In genomic region chr11:116398348-116398677, GRCm38 (mm10) we compare ENCODE assay signal across 18 mouse cellular contexts. TPM values are rescaled to one million over a fixed set of nuclear protein-coding genes. Genes with fewer than 3 reads are reported as not detected.
DNase-seq lines count a peak whose midpoint lies in the region; ATAC-seq and TF ChIP-seq lines count a peak whose summit lies in the region.
"Had no signal": no experiment of that assay in that cellular context is flagged by ENCODE, and none has a peak within 500 bp of the region (broad histone marks: within the 10 kb centered on the region; RNA-seq: fewer than 3 reads in every experiment).

No protein-coding gene starts in this region.

- no peak overlapping the region for H3K9ac ChIP-seq in heart, embryonic 13.5 days
- H3K9ac ChIP-seq in CH12.LX (ENCODE audit: insufficient read depth, low read depth), result peak overlapping the region; percentile 57
- H3K9ac ChIP-seq: forebrain, embryonic 13.5 days; forebrain, postnatal 0 days; heart, embryonic 15.5 days; hindbrain, embryonic 14.5 days had no signal

- TF ChIP-seq EP300 in CH12.LX (IDR thresholded peaks at IDR 0.05; ENCODE audit: low read length), result no peak

- H3K4me3 ChIP-seq in heart, embryonic 13.5 days, result no peak overlapping the region
- no peak overlapping the region for H3K4me3 ChIP-seq in heart, embryonic 10.5 days
- H3K4me3 ChIP-seq in CH12.LX (replicated peaks in 1 of 3; ENCODE audit: low read depth in 2 of 3, low read length in 2 of 3, poor library complexity in 1 of 3), result peak overlapping the region in 2 of 3 experiments; percentile 18 to 30
- no peak overlapping the region for H3K4me3 ChIP-seq in bone marrow, adult 2 months (replicated peaks; ENCODE audit: control insufficient read depth, low read depth, low read length)
- no peak overlapping the region for H3K4me3 ChIP-seq in olfactory bulb, adult 2 months (ENCODE audit: insufficient read depth, low read depth, low read length)
- H3K4me3 ChIP-seq: forebrain, embryonic 13.5 days; heart, embryonic 15.5 days; hindbrain, embryonic 10.5 days had no signal

- H3K27me3 ChIP-seq in heart, embryonic 13.5 days (replicated peaks), result no peaks in the 10 kb centered on the region
- H3K27me3 ChIP-seq in heart, embryonic 10.5 days (ENCODE audit: insufficient read depth, poor library complexity, severe bottlenecking), result no peaks in the 10 kb centered on the region
- H3K27me3 ChIP-seq in CH12.LX (replicated peaks), result no peaks in the 10 kb centered on the region
- H3K27me3 ChIP-seq: forebrain, embryonic 13.5 days; heart, embryonic 15.5 days had no signal

- H3K4me1 ChIP-seq in heart, embryonic 13.5 days, result peaks cover 15% of the 10 kb centered on the region
- peaks cover 13% of the 10 kb centered on the region for H3K4me1 ChIP-seq in heart, embryonic 10.5 days
- peaks cover 32 to 60% of the 10 kb centered on the region in 2 experiments for H3K4me1 ChIP-seq in CH12.LX (ENCODE audit: control insufficient read depth in 1 of 2, insufficient read depth in 2 of 2)
- H3K4me1 ChIP-seq in bone marrow, adult 2 months (ENCODE audit: control insufficient read depth, insufficient read depth, low read length), result peaks cover 2% of the 10 kb centered on the region; the same call in 1 of the 2 replicates
- peaks cover 27% of the 10 kb centered on the region for H3K4me1 ChIP-seq in olfactory bulb, adult 2 months (ENCODE audit: control insufficient read depth, insufficient read depth, low read length)

- DNase-seq in heart, embryonic 10.5 days (ENCODE audit: low spot score), result no peak
- DNase-seq in CH12.LX (ENCODE audit: extremely low read depth), result peak; percentile 90
- DNase-seq in cerebellum, adult 8-10 months, result no peak
- DNase-seq: adrenal gland, adult 8-10 months; adrenal gland, postnatal 36 days; cerebellum, adult 11 months; cerebellum, adult 9-10 months; cerebellum, postnatal 25 days; forebrain, postnatal 0 days; gastrocnemius, postnatal 14 days had no signal

- 0 out of 2 replicates have a peak overlapping the region, but pooled peaks have one; percentile 2 for H3K27ac ChIP-seq in heart, embryonic 13.5 days (replicated peaks)
- H3K27ac ChIP-seq in heart, embryonic 10.5 days, result no peak overlapping the region
- peak overlapping the region; percentile 100 for H3K27ac ChIP-seq in CH12.LX (ENCODE audit: insufficient read depth, low read depth)
- 0 out of 2 replicates have a peak overlapping the region, but pooled peaks have one; percentile 14 for H3K27ac ChIP-seq in bone marrow, adult 2 months (ENCODE audit: control insufficient read depth, insufficient read depth, low read depth, low read length, poor library complexity)
- H3K27ac ChIP-seq in olfactory bulb, adult 2 months (ENCODE audit: insufficient read depth, low read depth, low read length), result 0 out of 2 replicates have a peak overlapping the region, but pooled peaks have one; percentile 20
- H3K27ac ChIP-seq: forebrain, embryonic 13.5 days; heart, embryonic 15.5 days; hindbrain, embryonic 10.5 days; hindbrain, embryonic 14.5 days had no signal

- TF ChIP-seq CTCF in CH12.LX (conservative IDR thresholded peaks at IDR 0.05 in 1 of 2, IDR thresholded peaks at IDR 0.05 in 1 of 2; ENCODE audit: low read depth in 2 of 2, low read length in 2 of 2), result no peak
- TF ChIP-seq CTCF in bone marrow, adult 2 months (IDR thresholded peaks at IDR 0.05; ENCODE audit: control insufficient read depth, insufficient read depth, low read length), result no peak
- TF ChIP-seq CTCF in olfactory bulb, adult 2 months (IDR thresholded peaks at IDR 0.05; ENCODE audit: insufficient read depth, low read depth, low read length), result no peak

- 80% methylated on average over 11 of the region's 11 CpGs for WGBS in heart, embryonic 13.5 days
- 86% methylated on average over 11 of the region's 11 CpGs for WGBS in heart, embryonic 10.5 days
- WGBS in bone marrow, adult 2 months, result 90% methylated on average over 11 of the region's 11 CpGs
- 71% methylated on average over 11 of the region's 11 CpGs for WGBS in olfactory bulb, adult 2 months

- in situ Hi-C loops in CH12.LX (cut with MboI; ENCODE audit: low pct_ligation_motif_present, low pct_unique_long_range_greater_than_20kb, low sequenced_read_pairs), result no loop called here

- no peaks in the 10 kb centered on the region for H3K9me3 ChIP-seq in heart, embryonic 13.5 days
- no peaks in the 10 kb centered on the region for H3K9me3 ChIP-seq in heart, embryonic 10.5 days
- H3K9me3 ChIP-seq in CH12.LX (replicated peaks; ENCODE audit: low read length), result peaks cover 11% of the 10 kb centered on the region
- H3K9me3 ChIP-seq: forebrain, embryonic 13.5 days; heart, embryonic 15.5 days; hindbrain, embryonic 10.5 days had no signal

- no peak for ATAC-seq in heart, embryonic 13.5 days (ENCODE audit: extremely low read depth, insufficient number of reproducible peaks, low FRiP score, low TSS enrichment)
- no peak for ATAC-seq in granulocyte monocyte progenitor cell, adult 5-6 weeks (replicated peaks; ENCODE audit: poor library complexity, severe bottlenecking)
- ATAC-seq: forebrain, embryonic 13.5 days; forebrain, postnatal 0 days had no signal

- H3K79me2 ChIP-seq in CH12.LX (replicated peaks; ENCODE audit: control insufficient read depth, extremely low read depth, insufficient read depth, poor library complexity, severe bottlenecking), result peaks cover 10% of the 10 kb centered on the region

- dilution Hi-C loops in CH12.LX (cut with MboI; ENCODE audit: extremely low pct_ligation_motif_present, extremely low pct_unique_long_range_greater_than_20kb, low sequenced_read_pairs), result no loop called here

- H3K36me3 ChIP-seq in heart, embryonic 13.5 days, result peaks cover 14% of the 10 kb centered on the region
- peaks cover 12% of the 10 kb centered on the region for H3K36me3 ChIP-seq in heart, embryonic 10.5 days
- H3K36me3 ChIP-seq in CH12.LX (replicated peaks in 1 of 2; ENCODE audit: control insufficient read depth in 1 of 2, insufficient read depth in 1 of 2, low read length in 1 of 2), result peaks cover 28 to 34% of the 10 kb centered on the region in 2 experiments
- H3K36me3 ChIP-seq: heart, embryonic 15.5 days had no signal

- no peak overlapping the region for H3K4me2 ChIP-seq in heart, embryonic 13.5 days
- H3K4me2 ChIP-seq in CH12.LX (ENCODE audit: insufficient read depth, low read depth, poor library complexity, severe bottlenecking), result peak overlapping the region; percentile 71
- H3K4me2 ChIP-seq: forebrain, embryonic 13.5 days; heart, embryonic 15.5 days; hindbrain, embryonic 14.5 days had no signal

- TF ChIP-seq RAD21 in CH12.LX (IDR thresholded peaks at IDR 0.05; ENCODE audit: low read depth, low read length), result no peak; the same call in 1 of the 2 replicates

- TF ChIP-seq POLR2A in CH12.LX (IDR thresholded peaks at IDR 0.05; ENCODE audit: low read depth, low read length), result peak; percentile 49; the same call in 1 of the 2 replicates
- no peak for TF ChIP-seq POLR2A in bone marrow, adult 2 months (IDR thresholded peaks at IDR 0.05; ENCODE audit: borderline replicate concordance, control insufficient read depth, low read depth, low read length)
- no peak for TF ChIP-seq POLR2A in olfactory bulb, adult 2 months (IDR thresholded peaks at IDR 0.05; ENCODE audit: insufficient read depth, low read depth, low read length)

TF ChIP-seq in CH12.LX, 34 proteins besides CTCF, POLR2A, EP300 and RAD21:
- TF ChIP-seq UBTF (IDR thresholded peaks at IDR 0.05; ENCODE audit: low read depth, low read length), result no peak
- no peak for TF ChIP-seq ZNF384 (IDR thresholded peaks at IDR 0.05; ENCODE audit: low read depth, low read length)
- no peak for TF ChIP-seq CHD1 (IDR thresholded peaks at IDR 0.05; ENCODE audit: low read depth, low read length)
- TF ChIP-seq E2F4 (IDR thresholded peaks at IDR 0.05; ENCODE audit: insufficient replicate concordance, low read depth, low read length), result no peak
- no peak for TF ChIP-seq TCF12 (IDR thresholded peaks at IDR 0.05; ENCODE audit: low read depth, low read length)
- peak; percentile 47; the same call in 1 of the 2 replicates for TF ChIP-seq POLR2AphosphoS2 (IDR thresholded peaks at IDR 0.05; ENCODE audit: low read depth, low read length)
- TF ChIP-seq BHLHE40 (IDR thresholded peaks at IDR 0.05; ENCODE audit: low read depth, low read length), result peak; percentile 68
- 0 out of 2 replicates have a peak, but pooled peaks have one; percentile 6 for TF ChIP-seq ELF1 (IDR thresholded peaks at IDR 0.05; ENCODE audit: low read depth, low read length)
- TF ChIP-seq MXI1 (IDR thresholded peaks at IDR 0.05; ENCODE audit: low read depth, low read length), result no peak

RNA-seq across cellular contexts. Expression of gene Rnf157, which starts 14.5 kb away (rescaled TPM):
- 4.0 and 6.1 TPM in 2 replicates for polyA plus RNA-seq in heart, embryonic 13.5 days (2015; fragmentation: Nextera tagmentation; extraction: Ambion mirVana)
- polyA plus RNA-seq in heart, embryonic 10.5 days (2016; fragmentation: Nextera tagmentation; extraction: Ambion mirVana), result 7.3 and 8.5 TPM in 2 replicates
- total RNA-seq in CH12.LX (2012; rRNA removed) (17.2 and 39.3 TPM in 2 replicates), CH12.LX (2014; rRNA removed) (7.2 and 8.7 TPM in 2 replicates)
- 8.7 and 10.9 TPM in 2 replicates for polyA plus RNA-seq in CH12.LX (2012; ENCODE audit: insufficient read length, low read depth)
- polyA plus RNA-seq in bone marrow, adult 2 months (2011; ENCODE audit: insufficient read depth, insufficient read length, low replicate concordance, missing spikeins), result 14.2 and 14.5 TPM in 2 replicates
- 199 TPM in 1 of 2 replicates, not detected in the other for polyA plus RNA-seq in olfactory bulb, adult 2 months (2012; ENCODE audit: insufficient read depth, insufficient read length, low replicate concordance, missing spikeins)
- total RNA-seq in granulocyte monocyte progenitor cell, adult 5-6 weeks (2014; fragmentation: Nextera tagmentation), result 13.9 and 19.5 TPM in 2 replicates
- total RNA-seq in granulocyte monocyte progenitor cell, adult 5-6 weeks (2017), result 5.9 and 7.5 TPM in 2 replicates

RNA-seq across cellular contexts. Expression of gene Ubald2, which starts 35.6 kb away (rescaled TPM):
- polyA plus RNA-seq in heart, embryonic 13.5 days (2015; fragmentation: Nextera tagmentation; extraction: Ambion mirVana), result 31.0 and 32.3 TPM in 2 replicates
- polyA plus RNA-seq in heart, embryonic 10.5 days (2016; fragmentation: Nextera tagmentation; extraction: Ambion mirVana), result 36.1 and 40.5 TPM in 2 replicates
- 321 and 436 TPM in 2 replicates for total RNA-seq in CH12.LX (2012; rRNA removed)
- total RNA-seq in CH12.LX (2014; rRNA removed), result 291 and 336 TPM in 2 replicates
- polyA plus RNA-seq in CH12.LX (2012; ENCODE audit: insufficient read length, low read depth), result 222 and 228 TPM in 2 replicates
- 157 and 172 TPM in 2 replicates for polyA plus RNA-seq in bone marrow, adult 2 months (2011; ENCODE audit: insufficient read depth, insufficient read length, low replicate concordance, missing spikeins)
- not detected in 2 replicates for polyA plus RNA-seq in olfactory bulb, adult 2 months (2012; ENCODE audit: insufficient read depth, insufficient read length, low replicate concordance, missing spikeins)
- total RNA-seq in granulocyte monocyte progenitor cell, adult 5-6 weeks (2014; fragmentation: Nextera tagmentation), result 49.9 and 62.5 TPM in 2 replicates
- 45.8 and 46.4 TPM in 2 replicates for total RNA-seq in granulocyte monocyte progenitor cell, adult 5-6 weeks (2017)

Comparison
In these comparisons a context has a peak if more than half of its experiments do, and no peak if none do; other contexts are left out.
1. H3K4me3 ChIP-seq: peak in CH12.LX (2 of 3); none in heart, embryonic 13.5 days (single experiment), heart, embryonic 10.5 days (single experiment), bone marrow, adult 2 months (single experiment) and olfactory bulb, adult 2 months (single experiment).
2. RNA of gene Rnf157, which starts 14.5 kb away (polyA plus RNA-seq): 199 TPM in olfactory bulb, adult 2 months; 14.2 to 14.5 TPM in bone marrow, adult 2 months, 8.7 to 10.9 TPM in CH12.LX, 7.3 to 8.5 TPM in heart, embryonic 10.5 days and 4.0 to 6.1 TPM in heart, embryonic 13.5 days; every median in the first group is over 10 times any median in the second.